Mouse (Mus musculus): ENCODE results near the gene 5330417C22Rik. TPM values are rescaled to one million over a fixed set of nuclear protein-coding genes. Genes with fewer than 3 reads are reported as not detected.

5330417C22Rik gene
- total RNA-seq (2014; rRNA removed), result 10.1 and 16.1 TPM in 2 replicates
- polyA plus RNA-seq (2015; fragmentation: Nextera tagmentation; extraction: Ambion mirVana), result 19.8 and 22.9 TPM in 2 replicates

DNA sequence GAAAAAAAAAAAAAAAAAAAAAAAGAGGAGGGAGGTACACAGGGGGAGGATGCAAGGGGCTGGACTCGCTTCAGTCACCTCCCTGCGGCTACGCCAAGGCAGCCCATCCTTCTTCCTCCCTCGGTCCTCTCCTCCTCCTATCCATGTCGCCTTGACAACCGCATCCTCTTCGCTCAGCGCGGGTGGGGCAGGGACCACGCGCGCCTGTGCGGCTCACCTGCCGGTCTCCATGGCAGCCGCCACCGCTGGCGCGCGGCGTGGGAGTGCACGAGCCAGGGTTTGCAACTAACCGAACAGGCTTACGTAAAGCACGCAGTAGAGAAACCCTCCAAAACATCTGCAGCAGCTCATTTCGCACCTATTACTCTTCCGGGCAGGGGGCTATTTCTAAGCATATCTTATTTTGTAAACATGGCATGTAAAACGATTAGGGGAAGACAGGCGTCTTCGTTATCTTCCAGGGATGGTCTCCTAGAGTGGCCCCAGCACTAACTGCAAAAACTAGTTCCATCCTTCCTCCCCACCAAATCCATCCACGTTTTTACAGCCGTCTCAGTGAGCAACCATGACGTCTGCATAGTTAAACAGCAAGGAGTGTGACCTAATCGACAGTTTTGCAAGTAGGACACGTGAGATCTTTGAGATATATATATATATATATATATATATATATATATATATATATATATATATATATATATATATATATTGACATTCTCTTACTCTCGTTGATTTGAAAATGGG, at the start of gene 5330417C22Rik:
Gene 5330417C22Rik, minus strand, starts transcription at position 20 of the 744 bp plus-strand sequence.
- peak within 1 kb of the TSS; percentile 57 for H3K4me2 ChIP-seq (ENCODE audit: low read depth, low read length, poor library complexity, severe bottlenecking)
- WGBS, result 1% methylated on average over 34 of the region's 35 CpGs
- H3K9ac ChIP-seq (replicated peaks; ENCODE audit: low read length, poor library complexity, severe bottlenecking), result peak within 1 kb of the TSS; percentile 47
- DNase-seq (ENCODE audit: low spot score) (peak; percentile 92), ATAC-seq (ENCODE audit: low FRiP score) (peak; percentile 94)
- H3K4me1 ChIP-seq (ENCODE audit: insufficient read depth, low read length), result peaks cover 3% of the 10 kb centered on the region; the same call in 1 of the 2 replicates
- no peaks in the 10 kb centered on the region for H3K27me3 ChIP-seq (ENCODE audit: insufficient read depth, low read length)
- no peaks in the 10 kb centered on the region for H3K9me3 ChIP-seq (ENCODE audit: low read length)
- H3K4me3 ChIP-seq (ENCODE audit: low read depth, low read length), result peak within 1 kb of the TSS; percentile 46
- TF ChIP-seq CTCF (IDR thresholded peaks at IDR 0.05), result no peak; the same call in 1 of the 2 replicates
- no peaks in the 10 kb centered on the region for H3K36me3 ChIP-seq (ENCODE audit: insufficient read depth, low read length)
- peak within 1 kb of the TSS; percentile 64 for H3K27ac ChIP-seq (ENCODE audit: low read depth, low read length)

- DNase-seq (ENCODE audit: low spot score) (no peak), ATAC-seq (ENCODE audit: low FRiP score) (no peak)
- Histone ChIP-seq H3K36me3 (ENCODE audit: insufficient read depth, low read length) (no peaks in the 10 kb centered on the region), H3K27ac (ENCODE audit: low read depth, low read length) (no peak overlapping the region), H3K27me3 (ENCODE audit: insufficient read depth, low read length) (no peaks in the 10 kb centered on the region), H3K9me3 (ENCODE audit: low read length) (no peaks in the 10 kb centered on the region), H3K4me3 (ENCODE audit: low read depth, low read length) (no peak overlapping the region), H3K4me2 (ENCODE audit: low read depth, low read length, poor library complexity, severe bottlenecking) (no peak overlapping the region), H3K4me1 (ENCODE audit: insufficient read depth, low read length) (no peaks in the 10 kb centered on the region), H3K9ac (replicated peaks; ENCODE audit: low read length, poor library complexity, severe bottlenecking) (no peak overlapping the region)
- TF ChIP-seq CTCF (IDR thresholded peaks at IDR 0.05), result no peak
- WGBS, result 87% methylated on average over 4 of the region's 4 CpGs
Observed at GRCm38 (mm10) chr3:108584580-108584979, 48.2 kb upstream of the 5330417C22Rik start.

- no peak overlapping the region for H3K4me2 ChIP-seq (ENCODE audit: low read depth, low read length, poor library complexity, severe bottlenecking)
- no peak for ATAC-seq (ENCODE audit: low FRiP score)
- 89% methylated on average over 5 of the region's 5 CpGs for WGBS
Observed at GRCm38 (mm10) chr3:108574018-108574417, 37.7 kb upstream of the 5330417C22Rik start.

DNA sequence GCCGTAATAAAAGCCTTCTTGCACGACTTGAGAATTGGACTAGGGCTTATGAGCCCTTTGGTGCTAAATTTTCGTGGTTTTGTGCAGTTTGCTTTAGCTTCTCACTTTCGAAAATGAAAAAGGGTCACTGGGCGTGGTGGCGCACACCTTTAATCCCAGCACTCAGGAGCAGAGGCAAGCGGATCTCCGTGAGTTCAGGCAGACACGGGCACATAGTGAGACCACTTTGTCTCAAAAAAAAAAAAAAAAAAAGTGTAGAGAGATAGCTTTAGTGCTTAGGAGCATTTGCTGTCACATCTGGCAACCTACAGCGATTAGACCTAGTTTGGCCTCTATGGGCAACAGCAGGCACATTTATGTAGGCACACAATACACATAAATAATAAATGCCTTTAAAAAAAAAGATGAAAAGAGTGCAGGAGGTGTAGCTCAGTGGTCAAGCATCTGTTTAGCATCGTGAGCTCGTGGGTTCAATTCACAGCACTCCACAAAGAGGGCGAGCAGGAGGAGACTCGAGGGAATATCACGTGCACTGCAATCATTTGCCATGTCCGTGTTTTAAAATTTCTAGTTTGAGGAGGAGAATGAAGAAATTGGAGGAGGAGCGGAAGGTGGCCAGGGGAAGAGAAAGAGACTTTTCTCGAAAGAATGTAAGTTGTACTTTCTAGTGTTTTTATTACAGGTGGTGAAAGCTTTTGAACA, 36.1 kb upstream of the 5330417C22Rik start:
- 33% methylated on average over 18 of the region's 18 CpGs for WGBS
- Histone ChIP-seq H3K36me3 (ENCODE audit: insufficient read depth, low read length) (no peaks in the 10 kb centered on the region), H3K4me3 (ENCODE audit: low read depth, low read length) (peak overlapping the region; percentile 65), H3K27ac (ENCODE audit: low read depth, low read length) (no peak overlapping the region), H3K4me1 (ENCODE audit: insufficient read depth, low read length) (peaks cover 10% of the 10 kb centered on the region; the same call in 1 of the 2 replicates), H3K9me3 (ENCODE audit: low read length) (no peaks in the 10 kb centered on the region), H3K9ac (replicated peaks; ENCODE audit: low read length, poor library complexity, severe bottlenecking) (peak overlapping the region; percentile 67; the same call in 1 of the 2 replicates), H3K4me2 (ENCODE audit: low read depth, low read length, poor library complexity, severe bottlenecking) (peak overlapping the region; percentile 67), H3K27me3 (ENCODE audit: insufficient read depth, low read length) (no peaks in the 10 kb centered on the region)
- ATAC-seq (ENCODE audit: low FRiP score), result no peak
- no peak for DNase-seq (ENCODE audit: low spot score)
- no peak for TF ChIP-seq CTCF (IDR thresholded peaks at IDR 0.05)

More at GRCm38 (mm10) chr3:108574018-108574417, 37.7 kb upstream of the 5330417C22Rik start:
- Histone ChIP-seq H3K36me3 (ENCODE audit: insufficient read depth, low read length) (no peaks in the 10 kb centered on the region), H3K4me1 (ENCODE audit: insufficient read depth, low read length) (peaks cover 10% of the 10 kb centered on the region; the same call in 1 of the 2 replicates), H3K9ac (replicated peaks; ENCODE audit: low read length, poor library complexity, severe bottlenecking) (no peak overlapping the region), H3K27me3 (ENCODE audit: insufficient read depth, low read length) (no peaks in the 10 kb centered on the region), H3K27ac (ENCODE audit: low read depth, low read length) (no peak overlapping the region), H3K9me3 (ENCODE audit: low read length) (no peaks in the 10 kb centered on the region), H3K4me3 (ENCODE audit: low read depth, low read length) (no peak overlapping the region)
- TF ChIP-seq CTCF (IDR thresholded peaks at IDR 0.05), result no peak
- no peak for DNase-seq (ENCODE audit: low spot score)

- 1% methylated on average over 42 of the region's 42 CpGs for WGBS
- no peak for TF ChIP-seq CTCF (IDR thresholded peaks at IDR 0.05)
- ATAC-seq (ENCODE audit: low FRiP score) (peak; percentile 99), DNase-seq (ENCODE audit: low spot score) (peak; percentile 99)
- no peaks in the 10 kb centered on the region for H3K36me3 ChIP-seq (ENCODE audit: insufficient read depth, low read length)
- peak within 1 kb of the TSS; percentile 60; the same call in 1 of the 2 replicates for H3K27ac ChIP-seq (ENCODE audit: low read depth, low read length)
- H3K9ac ChIP-seq (replicated peaks; ENCODE audit: low read length, poor library complexity, severe bottlenecking), result peak within 1 kb of the TSS; percentile 67
- peak within 1 kb of the TSS; percentile 67 for H3K4me2 ChIP-seq (ENCODE audit: low read depth, low read length, poor library complexity, severe bottlenecking)
- peak within 1 kb of the TSS; percentile 65 for H3K4me3 ChIP-seq (ENCODE audit: low read depth, low read length)
- peaks cover 10% of the 10 kb centered on the region; the same call in 1 of the 2 replicates for H3K4me1 ChIP-seq (ENCODE audit: insufficient read depth, low read length)
- H3K27me3 ChIP-seq (ENCODE audit: insufficient read depth, low read length), result no peaks in the 10 kb centered on the region
- H3K9me3 ChIP-seq (ENCODE audit: low read length), result no peaks in the 10 kb centered on the region
Observed at GRCm38 (mm10) chr3:108571443-108572294, 35.3 kb upstream of the 5330417C22Rik start, which contains the start of gene Taf13. Gene Taf13, plus strand, starts transcription at chr3:108571698.
